Mouse (Mus musculus) testis, adult 2 months (tissue): Measurements from ENCODE around the gene Defb25. TPM values are rescaled to one million over a fixed set of nuclear protein-coding genes. Genes with fewer than 3 reads are reported as not detected.
A peak's percentile ranks its signal among the peaks of the same experiment; 100 is the strongest.

ENCODE experiments used
- H3K27ac ChIP-seq: fragments of 200-500 bp; 2 replicates; pipeline ENCODE4 v1.5.1; 2012; ENCODE audit warnings: low read depth, low read length; ENCODE audit not compliant: control insufficient read depth, insufficient read depth
- H3K27me3 ChIP-seq: fragments of 200-500 bp; 2 replicates; pipeline ENCODE4 v1.6.1; 2012; ENCODE audit warnings: mild to moderate bottlenecking, low read length, moderate library complexity; ENCODE audit not compliant: control insufficient read depth, insufficient read depth
- H3K36me3 ChIP-seq: fragments of 200-500 bp; 2 replicates; pipeline ENCODE4 v1.6.1; 2012; ENCODE audit warnings: mild to moderate bottlenecking, low read length; ENCODE audit not compliant: control insufficient read depth, insufficient read depth
- H3K4me1 ChIP-seq: fragments of 200-500 bp; 2 replicates; pipeline ENCODE4 v1.6.1; 2012; ENCODE audit warnings: low read length; ENCODE audit not compliant: control insufficient read depth, insufficient read depth
- H3K4me3 ChIP-seq: fragments of 200-500 bp; 2 replicates; pipeline ENCODE4 v1.5.1; 2012; ENCODE audit warnings: low read depth, mild to moderate bottlenecking, low read length, moderate library complexity, mixed read lengths; ENCODE audit not compliant: control insufficient read depth
- CTCF ChIP-seq: fragments of 200-500 bp; IDR thresholded peaks from 2 replicates; pipeline ENCODE4 v1.5.1; 2012; ENCODE audit warnings: low read depth, mild to moderate bottlenecking, inconsistent platforms, low read length, moderate library complexity; ENCODE audit not compliant: control insufficient read depth, insufficient read depth, insufficient replicate concordance
- POLR2A ChIP-seq: fragments of 200-500 bp; IDR thresholded peaks from 2 replicates; pipeline ENCODE4 v1.6.1; 2012; ENCODE audit warnings: low read depth, mild to moderate bottlenecking, inconsistent platforms, low read length, moderate library complexity; ENCODE audit not compliant: control insufficient read depth
- polyA plus RNA-seq: library from polyadenylated mRNA; depleted of rRNA; stranded (reverse); fragments of >200 nt; gene quantifications from 2 replicates; pipeline ENCODE4 v1.2.3, GENCODE M21; 2012

The Defb25 gene
- polyA plus RNA-seq, 1 experiment: not detected

DNA sequence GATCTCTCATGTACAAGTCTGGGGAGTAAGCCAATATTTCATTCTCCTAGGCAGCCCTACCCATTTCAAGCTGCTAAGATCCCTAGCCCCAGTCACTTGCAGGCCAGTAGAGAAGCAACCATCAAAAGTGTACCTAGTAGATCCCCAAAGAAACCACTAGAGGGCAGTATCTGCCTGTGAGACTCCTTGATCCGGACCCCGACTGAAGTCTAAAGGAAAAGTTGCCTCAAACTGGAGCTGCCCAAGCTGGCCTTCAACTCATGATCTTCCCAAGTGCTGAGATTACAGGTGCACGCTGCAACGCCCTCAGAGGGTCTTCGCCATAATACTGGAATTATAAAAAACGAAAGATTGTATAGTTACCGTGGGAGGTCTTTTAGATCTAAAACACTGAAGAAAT is 7.3 kb downstream of the Defb25 start:
- Histone ChIP-seq H3K4me1 (no peaks in the 10 kb centered on the region; the same call in 1 of the 2 replicates), H3K36me3 (no peaks in the 10 kb centered on the region), H3K27me3 (no peaks in the 10 kb centered on the region), H3K27ac (no peak overlapping the region), H3K4me3 (peak overlapping the region; percentile 18; the same call in 1 of the 2 replicates)
- peak; percentile 57; the same call in 1 of the 2 replicates for TF ChIP-seq CTCF
- TF ChIP-seq POLR2A: no peak

- Histone ChIP-seq H3K4me3 (no peak overlapping the region), H3K36me3 (no peaks in the 10 kb centered on the region), H3K27ac (no peak overlapping the region), H3K4me1 (no peaks in the 10 kb centered on the region), H3K27me3 (no peaks in the 10 kb centered on the region)
- no peak for TF ChIP-seq CTCF
- TF ChIP-seq POLR2A: no peak
Measured at GRCm38 (mm10) chr2:152612193-152612592, 10.7 kb downstream of the Defb25 start.

DNA sequence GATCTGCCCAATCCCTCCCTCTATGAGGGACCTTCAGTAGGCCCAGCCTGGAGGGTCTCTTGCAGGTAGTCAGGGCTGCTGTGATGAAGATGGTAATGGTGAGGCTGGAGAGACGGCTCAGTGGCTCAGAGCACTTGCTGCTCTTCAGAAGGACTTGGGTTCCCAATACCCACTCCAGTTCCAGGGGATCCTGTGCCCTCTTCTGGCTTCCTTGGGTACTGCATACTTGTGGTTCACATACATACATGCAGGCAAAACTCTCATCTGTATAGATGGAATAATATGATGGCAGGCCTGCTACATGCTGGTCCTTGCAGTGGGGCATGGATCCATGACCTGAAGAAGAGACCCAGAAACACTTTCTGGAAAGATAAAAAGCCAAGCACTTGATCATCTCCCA is 14.1 kb downstream of the Defb25 start:
- Histone ChIP-seq H3K4me3 (no peak overlapping the region), H3K4me1 (peaks cover 7% of the 10 kb centered on the region), H3K36me3 (no peaks in the 10 kb centered on the region), H3K27me3 (no peaks in the 10 kb centered on the region), H3K27ac (no peak overlapping the region)
- TF ChIP-seq CTCF (no peak), POLR2A (no peak)

- Histone ChIP-seq H3K27me3 (no peaks in the 10 kb centered on the region), H3K4me1 (peaks cover 8% of the 10 kb centered on the region), H3K36me3 (no peaks in the 10 kb centered on the region), H3K27ac (no peak overlapping the region), H3K4me3 (no peak overlapping the region)
- TF ChIP-seq CTCF (no peak), POLR2A (no peak)
Measured at GRCm38 (mm10) chr2:152607746-152608145, 15.1 kb downstream of the Defb25 start.

- Histone ChIP-seq H3K4me3 (peak within 1 kb of the TSS; percentile 56), H3K27ac (peak within 1 kb of the TSS; percentile 47), H3K36me3 (no peaks in the 10 kb centered on the region), H3K4me1 (peaks cover 12% of the 10 kb centered on the region), H3K27me3 (no peaks in the 10 kb centered on the region)
- TF ChIP-seq CTCF (peak; percentile 76), POLR2A (0 out of 2 replicates have a peak, but pooled peaks have one; percentile 24)
Measured at GRCm38 (mm10) chr2:152604057-152604456, 18.8 kb downstream of the Defb25 start, which contains the start of gene Defb36. TSS of gene Defb36 (plus strand) at chr2:152604327.

DNA sequence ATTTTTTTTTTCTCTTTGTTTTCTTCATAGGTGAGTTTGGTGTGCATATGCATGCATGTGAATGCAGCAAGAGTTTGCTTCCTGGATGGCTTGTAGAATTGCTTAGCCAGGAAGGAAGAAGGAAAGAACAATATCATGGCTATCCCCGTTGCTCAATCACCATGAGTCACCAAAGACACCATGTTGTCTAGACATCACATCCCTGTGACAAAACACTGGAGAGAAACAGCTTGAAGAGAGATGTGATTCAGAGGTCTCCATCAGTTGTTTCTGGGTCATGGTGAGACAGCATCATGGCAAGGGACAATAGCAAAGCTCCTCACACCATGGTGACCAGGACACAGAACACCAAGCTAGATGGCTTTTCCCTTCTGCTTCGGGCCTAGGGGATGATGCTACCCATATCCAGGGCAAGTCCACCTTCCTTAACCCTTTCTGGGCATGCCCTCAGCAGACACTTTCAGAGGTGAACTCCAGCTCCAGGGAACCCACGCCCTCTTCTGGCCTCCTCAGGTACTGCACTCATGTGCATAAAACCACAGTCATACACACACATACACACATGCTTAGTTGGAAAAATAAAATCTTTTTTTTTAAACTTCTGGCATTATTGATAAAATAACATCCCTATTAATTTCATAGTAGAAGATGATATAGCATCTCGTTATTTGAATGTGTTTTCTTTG is 21.4 kb downstream of the Defb25 start:
- H3K36me3 ChIP-seq: no peaks in the 10 kb centered on the region
- no peaks in the 10 kb centered on the region for H3K27me3 ChIP-seq
- no peak overlapping the region for H3K27ac ChIP-seq
- H3K4me1 ChIP-seq: peaks cover 12% of the 10 kb centered on the region
- H3K4me3 ChIP-seq: no peak overlapping the region
- TF ChIP-seq CTCF (peak; percentile 78; the same call in 1 of the 2 replicates), POLR2A (no peak)

DNA sequence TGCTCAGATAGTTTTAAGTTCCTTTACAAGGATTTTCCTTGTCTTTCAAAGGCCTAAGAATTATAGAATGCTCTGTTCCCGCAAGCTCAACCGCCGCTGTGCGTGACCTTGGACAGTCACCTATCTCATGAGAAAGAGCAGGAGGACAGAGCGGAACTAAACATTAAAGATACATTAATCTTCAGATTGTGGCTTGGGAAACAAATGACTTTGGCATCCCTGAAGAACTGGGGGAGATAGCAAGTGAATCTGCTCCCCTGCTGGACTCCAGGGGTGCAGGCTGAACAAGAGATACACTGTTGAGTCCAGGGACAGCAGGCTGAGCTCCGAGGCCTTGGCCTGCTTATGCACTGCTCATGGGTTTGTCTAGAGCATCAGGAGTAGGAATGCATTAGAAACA is 22.8 kb downstream of the Defb25 start:
- no peak overlapping the region for H3K4me3 ChIP-seq
- no peaks in the 10 kb centered on the region for H3K36me3 ChIP-seq
- peak overlapping the region; percentile 34; the same call in 1 of the 2 replicates for H3K27ac ChIP-seq
- H3K27me3 ChIP-seq: no peaks in the 10 kb centered on the region
- TF ChIP-seq POLR2A (no peak), CTCF (no peak)
- peaks cover 12% of the 10 kb centered on the region for H3K4me1 ChIP-seq

GRCm38 (mm10) chr2:152599299-152599698 is 23.6 kb downstream of the Defb25 start, which contains the start of gene Defb45:
TSS of gene Defb45 (minus strand) at chr2:152599399.
- H3K36me3 ChIP-seq: no peaks in the 10 kb centered on the region
- no peaks in the 10 kb centered on the region for H3K27me3 ChIP-seq
- TF ChIP-seq POLR2A: no peak
- TF ChIP-seq CTCF: no peak
- H3K4me1 ChIP-seq: peaks cover 10% of the 10 kb centered on the region
- H3K27ac ChIP-seq: peak within 1 kb of the TSS; percentile 88
- no peak within 1 kb of the TSS for H3K4me3 ChIP-seq
